Mouse (Mus musculus): ENCODE results near the gene Palm2.

DNA sequence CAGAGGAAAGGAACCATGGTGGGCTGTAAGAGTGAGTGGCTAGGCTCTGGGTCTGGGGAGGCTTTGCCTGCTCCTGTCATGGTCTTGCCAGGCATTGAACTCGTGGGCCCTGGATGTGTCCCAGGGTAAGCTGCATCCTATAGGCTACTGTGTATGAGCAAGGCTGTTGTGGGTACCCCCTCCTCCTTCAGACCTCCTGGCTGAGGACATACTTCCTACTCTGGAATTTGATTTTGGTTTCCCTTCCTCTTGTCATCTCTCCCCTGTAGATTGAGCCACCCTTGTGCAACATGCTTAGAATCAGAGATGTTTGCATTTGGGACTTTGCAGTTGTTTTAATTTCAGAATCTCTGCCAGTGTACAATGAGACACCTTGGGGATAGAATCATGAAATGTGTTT, 216.9 kb downstream of the Palm2 start:
- TF ChIP-seq POLR2A (IDR thresholded peaks at IDR 0.05; ENCODE audit: low read depth, low read length) (no peak), CTCF (IDR thresholded peaks at IDR 0.05; ENCODE audit: borderline replicate concordance, insufficient read depth, low read length) (no peak)

All from embryonic fibroblast, embryonic 13.5 days (primary cell).